Mouse (Mus musculus) heart, adult 2 months (tissue): ENCODE measurements at regions not wholly inside any gene's neighbourhood (a gene's known extent, or its start where the extent isn't known, plus 50 kb on each side); places are given as distances from the start of the nearest gene placed in this dataset.

Experiments used
- DNase-seq, 2 experiments: peaks; one replicate each; pipeline ENCODE4 v3.0.0; 2021
- H3K27ac ChIP-seq: fragments of 200-600 bp; 2 replicates; pipeline ENCODE4 v1.8.1; 2022
- H3K27me3 ChIP-seq: fragments of 200-500 bp; 2 replicates; pipeline ENCODE4 v1.6.1; 2012; ENCODE audit warnings: mild to moderate bottlenecking, low read length, inconsistent platforms, mixed read lengths; ENCODE audit not compliant: control insufficient read depth, insufficient read depth
- H3K36me3 ChIP-seq: fragments of 200-500 bp; 2 replicates; pipeline ENCODE4 v1.6.1; 2012; ENCODE audit warnings: low read length, inconsistent platforms; ENCODE audit not compliant: control insufficient read depth, insufficient read depth
- H3K4me1 ChIP-seq: fragments of 200-500 bp; 2 replicates; pipeline ENCODE4 v1.6.1; 2011; ENCODE audit warnings: low read length; ENCODE audit not compliant: control insufficient read depth, insufficient read depth
- H3K4me3 ChIP-seq: fragments of 200-600 bp; 2 replicates; pipeline ENCODE4 v1.8.1; 2022
- H3K79me2 ChIP-seq: fragments of 200-500 bp; replicated peaks from 2 replicates; pipeline ENCODE4 v1.6.1; 2012; ENCODE audit warnings: mild to moderate bottlenecking, inconsistent platforms, low read length, moderate library complexity, mixed read lengths; ENCODE audit not compliant: control insufficient read depth, insufficient read depth
- H3K9ac ChIP-seq: fragments of 200-500 bp; 2 replicates; pipeline ENCODE4 v1.6.1; 2012; ENCODE audit warnings: low read depth, mild to moderate bottlenecking, control low read depth, inconsistent platforms, low read length, mixed read lengths
- CTCF ChIP-seq: fragments of 200-600 bp; IDR thresholded peaks from 2 replicates; pipeline ENCODE4 v1.8.1; 2022; ENCODE audit warnings: antibody characterized with exemption, mild to moderate bottlenecking, moderate library complexity
- EP300 ChIP-seq: fragments of 200-500 bp; IDR thresholded peaks from 2 replicates; pipeline ENCODE4 v1.6.1; 2011; ENCODE audit warnings: low read depth, low read length, control low read depth; ENCODE audit not compliant: insufficient read depth
- POLR2A ChIP-seq: fragments of 200-500 bp; IDR thresholded peaks from 2 replicates; pipeline ENCODE4 v1.6.1; 2011; ENCODE audit warnings: mild to moderate bottlenecking, low read depth, low read length, control low read depth; ENCODE audit not compliant: insufficient read depth
- WGBS: fragments of 180-500 bp; shearing (Covaris S2); methylation state at CpG from one replicate; pipeline ENCODE4 v1.1.7; 2018; 5-methylcytosine and 5-hydroxymethylcytosine counted together
- intact Hi-C: fragments of 180-260 bp; cut with DNase I; formaldehyde crosslinking; loops from one replicate; pipeline ENCODE4 v1.15.1; 2025

DNA sequence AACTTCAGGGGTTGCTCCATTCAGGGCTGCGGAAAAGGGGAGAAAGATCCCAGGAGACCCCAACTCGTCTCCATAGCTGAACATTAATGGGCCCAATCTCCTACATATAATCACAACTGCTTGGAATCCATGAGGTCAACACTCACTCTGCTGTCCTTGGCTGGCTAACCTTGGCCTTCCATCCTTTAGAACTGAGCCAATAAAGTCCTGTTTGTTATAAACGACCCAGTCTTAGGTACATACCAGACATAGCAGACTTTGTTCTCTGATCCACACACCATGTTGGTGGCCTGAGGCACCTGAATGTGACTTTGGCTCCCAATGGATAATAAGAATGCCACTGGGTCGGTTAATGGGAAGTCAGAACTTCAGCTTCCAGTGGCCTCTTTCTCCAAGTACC lies 157.4 kb downstream of the Auh start:
- H3K9ac ChIP-seq, result no peak overlapping the region
- TF ChIP-seq POLR2A, result no peak
- TF ChIP-seq EP300, result no peak
- no peak for TF ChIP-seq CTCF
- H3K27ac ChIP-seq, result no peak overlapping the region
- intact Hi-C loops, result no loop called here
- H3K79me2 ChIP-seq, result no peaks in the 10 kb centered on the region
- no peak for DNase-seq
- no peaks in the 10 kb centered on the region for H3K27me3 ChIP-seq
- 72% methylated on average over 4 of the region's 4 CpGs for WGBS
- H3K36me3 ChIP-seq, result no peaks in the 10 kb centered on the region
- H3K4me1 ChIP-seq, result 0 out of 2 replicates have a peak, but pooled peaks cover under 1% of the 10 kb centered on the region
- H3K4me3 ChIP-seq, result no peak overlapping the region

DNA sequence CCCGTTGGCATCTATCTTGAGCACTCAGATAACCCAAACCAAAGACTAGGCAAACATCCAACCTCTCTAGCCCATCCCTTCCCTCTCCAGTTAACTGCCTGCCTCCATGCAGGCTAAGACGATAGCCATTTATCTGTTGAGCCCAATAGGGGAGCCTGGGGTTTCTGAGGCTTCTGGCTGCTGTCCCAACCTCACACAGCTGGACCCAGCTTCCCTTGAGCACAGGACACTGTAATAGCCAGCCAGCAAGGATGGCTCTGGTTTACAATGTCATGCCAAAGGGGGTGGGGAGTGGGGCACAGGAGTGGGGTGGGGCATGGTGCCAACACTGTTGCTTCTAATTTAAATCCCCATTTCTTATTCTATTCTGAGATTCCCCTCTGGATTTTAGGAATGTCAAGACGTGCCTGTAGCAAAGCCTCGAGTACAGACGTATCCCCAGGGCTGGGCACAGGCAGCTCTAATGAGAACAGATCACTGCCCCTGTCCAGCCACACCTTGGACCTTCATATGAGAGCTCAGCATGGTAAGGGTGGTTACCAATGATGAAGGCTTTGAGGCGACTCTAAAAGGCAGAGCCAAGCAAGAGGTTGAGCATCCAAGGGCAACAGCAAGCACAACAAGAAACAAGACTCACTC lies 152.0 kb downstream of the Auh start:
- intact Hi-C loops, result no loop called here
- no peaks in the 10 kb centered on the region for H3K79me2 ChIP-seq
- no peak for TF ChIP-seq EP300
- TF ChIP-seq CTCF, result no peak
- no peak for TF ChIP-seq POLR2A
- H3K36me3 ChIP-seq, result no peaks in the 10 kb centered on the region
- peaks cover 3% of the 10 kb centered on the region for H3K4me1 ChIP-seq
- H3K4me3 ChIP-seq, result no peak overlapping the region
- DNase-seq, result peak in 1 of 2 experiments; percentile 9
- no peaks in the 10 kb centered on the region for H3K27me3 ChIP-seq
- WGBS, result 40% methylated on average over 6 of the region's 6 CpGs
- no peak overlapping the region for H3K9ac ChIP-seq
- H3K27ac ChIP-seq, result no peak overlapping the region

DNA sequence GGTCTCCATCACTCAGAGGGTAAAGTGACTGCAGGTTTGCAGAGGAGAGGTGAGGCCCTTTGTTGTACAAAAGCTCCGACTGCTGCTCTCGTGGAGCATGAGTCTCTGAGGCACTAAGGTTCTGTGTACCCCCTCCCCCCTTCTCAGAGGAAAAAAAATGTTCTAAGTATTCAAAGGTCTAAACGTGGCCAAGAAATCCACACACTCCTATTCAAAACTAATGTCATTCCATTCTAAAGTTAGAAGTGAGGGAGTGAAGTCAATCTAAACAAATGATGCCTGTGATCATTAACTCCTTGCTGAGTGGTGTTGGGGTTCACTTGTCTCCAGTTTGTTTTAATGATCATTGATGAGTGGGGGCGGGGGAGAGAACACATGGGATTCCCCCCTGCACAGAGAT lies 150.6 kb downstream of the Auh start:
- no peak for DNase-seq
- intact Hi-C loops, result no loop called here
- 58% methylated on average over 4 of the region's 4 CpGs for WGBS
- no peaks in the 10 kb centered on the region for H3K79me2 ChIP-seq
- no peak overlapping the region for H3K4me3 ChIP-seq
- no peak overlapping the region for H3K9ac ChIP-seq
- H3K27ac ChIP-seq, result no peak overlapping the region
- H3K36me3 ChIP-seq, result no peaks in the 10 kb centered on the region
- H3K4me1 ChIP-seq, result peaks cover 3% of the 10 kb centered on the region
- TF ChIP-seq CTCF (no peak), POLR2A (no peak), EP300 (no peak)
- H3K27me3 ChIP-seq, result no peaks in the 10 kb centered on the region
